Mouse (Mus musculus): ENCODE results near the gene Psmd8. TPM values are rescaled to one million over a fixed set of nuclear protein-coding genes. Genes with fewer than 3 reads are reported as not detected.
"Not testable (repeated sequence)": the region's sequence is repeated elsewhere in the genome, so short reads cannot be mapped to it uniquely, and the experiment has no call there.

Gene Psmd8
- polyA plus RNA-seq, 1 experiment, result 287 TPM

- no peak for DNase-seq (ENCODE audit: low read depth)
- TF ChIP-seq CTCF (IDR thresholded peaks at IDR 0.05; ENCODE audit: borderline replicate concordance, extremely low read depth, insufficient read depth, insufficient read length) (no peak), POLR2A (IDR thresholded peaks at IDR 0.05; ENCODE audit: borderline replicate concordance, extremely low read depth, insufficient read depth, insufficient read length, poor library complexity, severe bottlenecking) (no peak)
These were observed 31.7 kb downstream of the Psmd8 start for GRCm38 (mm10) chr7:29148771-29149170.

GRCm38 (mm10) chr7:29146625-29147367 lies 33.7 kb downstream of the Psmd8 start:
- DNase-seq (ENCODE audit: low read depth), result no peak
- TF ChIP-seq CTCF (IDR thresholded peaks at IDR 0.05; ENCODE audit: borderline replicate concordance, extremely low read depth, insufficient read depth, insufficient read length), result no peak
- TF ChIP-seq POLR2A (IDR thresholded peaks at IDR 0.05; ENCODE audit: borderline replicate concordance, extremely low read depth, insufficient read depth, insufficient read length, poor library complexity, severe bottlenecking), result no peak

GRCm38 (mm10) chr7:29144006-29144405 lies 36.5 kb downstream of the Psmd8 start:
- TF ChIP-seq POLR2A (IDR thresholded peaks at IDR 0.05; ENCODE audit: borderline replicate concordance, extremely low read depth, insufficient read depth, insufficient read length, poor library complexity, severe bottlenecking) (no peak), CTCF (IDR thresholded peaks at IDR 0.05; ENCODE audit: borderline replicate concordance, extremely low read depth, insufficient read depth, insufficient read length) (no peak)
- no peak for DNase-seq (ENCODE audit: low read depth)

GRCm38 (mm10) chr7:29141416-29141815 lies 39.1 kb downstream of the Psmd8 start:
- TF ChIP-seq POLR2A (IDR thresholded peaks at IDR 0.05; ENCODE audit: borderline replicate concordance, extremely low read depth, insufficient read depth, insufficient read length, poor library complexity, severe bottlenecking) (no peak), CTCF (IDR thresholded peaks at IDR 0.05; ENCODE audit: borderline replicate concordance, extremely low read depth, insufficient read depth, insufficient read length) (no peak)
- no peak for DNase-seq (ENCODE audit: low read depth)

GRCm38 (mm10) chr7:29139237-29139636 lies 41.3 kb downstream of the Psmd8 start:
- DNase-seq (ENCODE audit: low read depth), result not testable (repeated sequence)

- no peak for DNase-seq (ENCODE audit: low read depth)
- TF ChIP-seq POLR2A (IDR thresholded peaks at IDR 0.05; ENCODE audit: borderline replicate concordance, extremely low read depth, insufficient read depth, insufficient read length, poor library complexity, severe bottlenecking) (no peak), CTCF (IDR thresholded peaks at IDR 0.05; ENCODE audit: borderline replicate concordance, extremely low read depth, insufficient read depth, insufficient read length) (no peak)
These were observed 43.1 kb downstream of the Psmd8 start for GRCm38 (mm10) chr7:29137429-29137828.

- DNase-seq (ENCODE audit: low read depth), result peak; percentile 37
- TF ChIP-seq POLR2A (IDR thresholded peaks at IDR 0.05; ENCODE audit: borderline replicate concordance, extremely low read depth, insufficient read depth, insufficient read length, poor library complexity, severe bottlenecking) (no peak), CTCF (IDR thresholded peaks at IDR 0.05; ENCODE audit: borderline replicate concordance, extremely low read depth, insufficient read depth, insufficient read length) (no peak)
These were observed 45.7 kb downstream of the Psmd8 start, which contains the start of gene Rasgrp4 for GRCm38 (mm10) chr7:29134693-29135386. Gene Rasgrp4, plus strand, starts transcription at chr7:29134851.

- TF ChIP-seq POLR2A (IDR thresholded peaks at IDR 0.05; ENCODE audit: borderline replicate concordance, extremely low read depth, insufficient read depth, insufficient read length, poor library complexity, severe bottlenecking), result no peak
- no peak for TF ChIP-seq CTCF (IDR thresholded peaks at IDR 0.05; ENCODE audit: borderline replicate concordance, extremely low read depth, insufficient read depth, insufficient read length)
- peak; percentile 17 for DNase-seq (ENCODE audit: low read depth)
These were observed 46.3 kb downstream of the Psmd8 start for GRCm38 (mm10) chr7:29134230-29134629.

- peak; percentile 56; the same call in 1 of the 2 replicates for TF ChIP-seq CTCF (IDR thresholded peaks at IDR 0.05; ENCODE audit: borderline replicate concordance, extremely low read depth, insufficient read depth, insufficient read length)
- no peak for TF ChIP-seq POLR2A (IDR thresholded peaks at IDR 0.05; ENCODE audit: borderline replicate concordance, extremely low read depth, insufficient read depth, insufficient read length, poor library complexity, severe bottlenecking)
- DNase-seq (ENCODE audit: low read depth), result peak; percentile 58
These were observed 51.8 kb downstream of the Psmd8 start for GRCm38 (mm10) chr7:29128725-29129124.

- peak; percentile 57; the same call in 1 of the 2 replicates for TF ChIP-seq CTCF (IDR thresholded peaks at IDR 0.05; ENCODE audit: borderline replicate concordance, extremely low read depth, insufficient read depth, insufficient read length)
- no peak for TF ChIP-seq POLR2A (IDR thresholded peaks at IDR 0.05; ENCODE audit: borderline replicate concordance, extremely low read depth, insufficient read depth, insufficient read length, poor library complexity, severe bottlenecking)
- DNase-seq (ENCODE audit: low read depth), result peak; percentile 20
These were observed 54.2 kb downstream of the Psmd8 start for GRCm38 (mm10) chr7:29126173-29126915.

- peak; percentile 78 for DNase-seq (ENCODE audit: low read depth)
- TF ChIP-seq CTCF (IDR thresholded peaks at IDR 0.05; ENCODE audit: borderline replicate concordance, extremely low read depth, insufficient read depth, insufficient read length), result no peak
- TF ChIP-seq POLR2A (IDR thresholded peaks at IDR 0.05; ENCODE audit: borderline replicate concordance, extremely low read depth, insufficient read depth, insufficient read length, poor library complexity, severe bottlenecking), result no peak
These were observed 55.5 kb downstream of the Psmd8 start, which contains the start of gene Ryr1 for GRCm38 (mm10) chr7:29124970-29125369. Gene Ryr1, minus strand, starts transcription at chr7:29125179.

Other genes with a start within 250 kb of the Psmd8 start
- 134 and 173 TPM in 2 replicates for gene Actn4, start 218.4 kb downstream of the Psmd8 start, polyA plus RNA-seq (2012; rRNA removed)
- 411 and 463 TPM in 2 replicates for gene Eif3k, start 198.8 kb downstream of the Psmd8 start, polyA plus RNA-seq (2012; rRNA removed)
- gene Map4k1, start 198.7 kb downstream of the Psmd8 start, polyA plus RNA-seq (2012; rRNA removed), result 7.8 and 8.2 TPM in 2 replicates
- 6.3 and 9.1 TPM in 2 replicates for gene Ryr1, start 55.5 kb downstream of the Psmd8 start, polyA plus RNA-seq (2012; rRNA removed)
- gene Rasgrp4, start 45.9 kb downstream of the Psmd8 start, polyA plus RNA-seq (2012; rRNA removed), result 2.7 and 3.9 TPM in 2 replicates
- gene Fam98c, start 24.5 kb downstream of the Psmd8 start, polyA plus RNA-seq (2012; rRNA removed), result 21.1 and 28.2 TPM in 2 replicates
- 0.38 and 0.85 TPM in 2 replicates for gene Ggn, start 10.5 kb downstream of the Psmd8 start, polyA plus RNA-seq (2012; rRNA removed)
- 29.0 and 35.6 TPM in 2 replicates for gene Spred3, start 10.3 kb downstream of the Psmd8 start, polyA plus RNA-seq (2012; rRNA removed)
- 8.8 and 9.1 TPM in 2 replicates for gene Catsperg1, start 33.3 kb upstream of the Psmd8 start, polyA plus RNA-seq (2012; rRNA removed)
- gene Kcnk6, start 51.8 kb upstream of the Psmd8 start, polyA plus RNA-seq (2012; rRNA removed), result 1.6 and 1.7 TPM in 2 replicates
- 67.2 and 84.0 TPM in 2 replicates for gene Yif1b, start 57.6 kb upstream of the Psmd8 start, polyA plus RNA-seq (2012; rRNA removed)
- gene 2200002D01Rik, start 67.8 kb upstream of the Psmd8 start, polyA plus RNA-seq (2012; rRNA removed), result 0.19 and 0.40 TPM in 2 replicates
- 43.0 and 43.8 TPM in 2 replicates for gene Spint2, start 101.2 kb upstream of the Psmd8 start, polyA plus RNA-seq (2012; rRNA removed)
- 5.0 and 8.7 TPM in 2 replicates for gene Ppp1r14a, start 108.6 kb upstream of the Psmd8 start, polyA plus RNA-seq (2012; rRNA removed)
- 111 and 157 TPM in 2 replicates for gene Dpf1, start 123.2 kb upstream of the Psmd8 start, polyA plus RNA-seq (2012; rRNA removed)

All from brain, embryonic 14.5 days (tissue).